Mouse (Mus musculus): ENCODE measurements around the gene Immp2l.

The Immp2l gene

GRCm38 (mm10) chr12:41047085-41047766 is 23.3 kb downstream of the Immp2l start:
- no peak for DNase-seq (ENCODE audit: low spot score in 2 of 2)

GRCm38 (mm10) chr12:41050945-41051344 is 27.1 kb downstream of the Immp2l start:
- no peak for DNase-seq (ENCODE audit: low spot score in 2 of 2)

- no peak for DNase-seq (ENCODE audit: low spot score in 2 of 2)
Observed at GRCm38 (mm10) chr12:41052897-41053296, 29.0 kb downstream of the Immp2l start.

- no peak for DNase-seq (ENCODE audit: low spot score in 2 of 2)
Observed at GRCm38 (mm10) chr12:41054006-41054791, 30.3 kb downstream of the Immp2l start.

- DNase-seq (ENCODE audit: low spot score in 2 of 2): no peak
Observed at GRCm38 (mm10) chr12:41055941-41056340, 32.1 kb downstream of the Immp2l start.

- DNase-seq (ENCODE audit: low spot score in 2 of 2): no peak
Observed at GRCm38 (mm10) chr12:41063281-41063680, 39.4 kb downstream of the Immp2l start.

GRCm38 (mm10) chr12:41081843-41082242 is 58.0 kb downstream of the Immp2l start:
- DNase-seq (ENCODE audit: low spot score in 2 of 2): no peak

GRCm38 (mm10) chr12:41084370-41085089 is 60.6 kb downstream of the Immp2l start:
- no peak for DNase-seq (ENCODE audit: low spot score in 2 of 2)

- DNase-seq (ENCODE audit: low spot score in 2 of 2): no peak
Observed at GRCm38 (mm10) chr12:41089931-41090366, 66.1 kb downstream of the Immp2l start.

GRCm38 (mm10) chr12:41090771-41091170 is 66.9 kb downstream of the Immp2l start:
- DNase-seq (ENCODE audit: low spot score in 2 of 2): no peak

- DNase-seq (ENCODE audit: low spot score in 2 of 2): no peak
Observed at GRCm38 (mm10) chr12:41091316-41091715, 67.4 kb downstream of the Immp2l start.

- DNase-seq (ENCODE audit: low spot score in 2 of 2): no peak
Observed at GRCm38 (mm10) chr12:41096045-41096444, 72.2 kb downstream of the Immp2l start.

- no peak for DNase-seq (ENCODE audit: low spot score in 2 of 2)
Observed at GRCm38 (mm10) chr12:41097406-41097805, 73.5 kb downstream of the Immp2l start.

GRCm38 (mm10) chr12:41109011-41109410 is 85.1 kb downstream of the Immp2l start:
- DNase-seq (ENCODE audit: low spot score in 2 of 2): no peak

GRCm38 (mm10) chr12:41111456-41111855 is 87.6 kb downstream of the Immp2l start:
- no peak for DNase-seq (ENCODE audit: low spot score in 2 of 2)

GRCm38 (mm10) chr12:41112137-41112536 is 88.2 kb downstream of the Immp2l start:
- no peak for DNase-seq (ENCODE audit: low spot score in 2 of 2)

- no peak for DNase-seq (ENCODE audit: low spot score in 2 of 2)
Observed at GRCm38 (mm10) chr12:41118358-41118757, 94.5 kb downstream of the Immp2l start.

GRCm38 (mm10) chr12:41119657-41120056 is 95.8 kb downstream of the Immp2l start:
- no peak for DNase-seq (ENCODE audit: low spot score in 2 of 2)

- DNase-seq (ENCODE audit: low spot score in 2 of 2): no peak
Observed at GRCm38 (mm10) chr12:41123207-41123606, 99.3 kb downstream of the Immp2l start.

- DNase-seq (ENCODE audit: low spot score in 2 of 2): no peak
Observed at GRCm38 (mm10) chr12:41134885-41135284, 111.0 kb downstream of the Immp2l start.

GRCm38 (mm10) chr12:41159543-41159942 is 135.7 kb downstream of the Immp2l start:
- no peak for DNase-seq (ENCODE audit: low spot score in 2 of 2)

- DNase-seq (ENCODE audit: low spot score in 2 of 2): no peak
Observed at GRCm38 (mm10) chr12:41167802-41168201, 143.9 kb downstream of the Immp2l start.
